Mouse (Mus musculus) heart, adult 2 months (tissue): ENCODE data around the gene Pla2g2e.
A peak's percentile ranks its signal among the peaks of the same experiment; 100 is the strongest.

Source experiments
- CTCF ChIP-seq: fragments of 200-600 bp; IDR thresholded peaks from 2 replicates; pipeline ENCODE4 v1.8.1; 2022; ENCODE audit warnings: antibody characterized with exemption, mild to moderate bottlenecking, moderate library complexity
- EP300 ChIP-seq: fragments of 200-500 bp; IDR thresholded peaks from 2 replicates; pipeline ENCODE4 v1.6.1; 2011; ENCODE audit warnings: low read depth, low read length, control low read depth; ENCODE audit not compliant: insufficient read depth

DNA sequence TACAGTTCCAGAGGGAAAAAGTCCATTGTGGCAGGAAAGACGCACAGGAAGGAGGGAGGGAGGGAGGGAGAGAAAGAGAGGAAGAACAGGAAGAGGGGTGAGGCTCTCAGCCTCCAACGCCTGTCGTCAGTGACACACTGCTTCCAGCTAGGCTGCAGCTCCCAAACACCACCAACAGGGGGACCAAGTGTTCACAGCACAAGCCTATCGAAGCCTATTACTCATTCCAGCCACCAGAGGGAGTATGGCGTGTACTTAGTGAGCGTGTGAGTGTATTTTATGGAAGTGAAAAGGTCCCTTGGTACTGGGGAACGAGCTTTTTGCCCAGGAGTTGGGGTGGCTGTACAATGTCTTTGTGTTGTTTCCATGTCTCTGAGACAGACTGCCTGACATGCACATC, 21.3 kb upstream of the Pla2g2e start:
- TF ChIP-seq EP300: no peak
- TF ChIP-seq CTCF: peak; percentile 83
